Mouse (Mus musculus) forebrain, embryonic 14.5 days (tissue): ENCODE data around the gene Gm13696. TPM values are rescaled to one million over a fixed set of nuclear protein-coding genes. Genes with fewer than 3 reads are reported as not detected.
"Not testable (repeated sequence)": the region's sequence is repeated elsewhere in the genome, so short reads cannot be mapped to it uniquely, and the experiment has no call there.

Experiments
- ATAC-seq: fragments of 200-750 bp; cut with Nextera tagmentation; 2 replicates; pipeline ENCODE4 v1.8.0; 2017; ENCODE audit warnings: mild to moderate bottlenecking, moderate library complexity
- DNase-seq: peaks from one replicate; pipeline ENCODE4 v3.0.0-alpha.2; 2015; ENCODE audit warnings: low spot score
- H3K27ac ChIP-seq: fragments of 300-500 bp; sonication (generic); 2 replicates; pipeline ENCODE4 v1.5.1; 2014; ENCODE audit warnings: low read depth, mild to moderate bottlenecking, control low read depth, low read length, moderate library complexity
- H3K27me3 ChIP-seq: fragments of 300-500 bp; sonication (generic); replicated peaks from 2 replicates; pipeline ENCODE4 v1.6.1; 2014; ENCODE audit warnings: low read length, control low read depth, mixed read lengths; ENCODE audit not compliant: control insufficient read depth, insufficient read depth
- H3K36me3 ChIP-seq: fragments of 300-500 bp; sonication (generic); 2 replicates; pipeline ENCODE4 v1.6.1; 2014; ENCODE audit warnings: low read length, control low read depth; ENCODE audit not compliant: control insufficient read depth, insufficient read depth
- H3K4me1 ChIP-seq: fragments of 300-500 bp; sonication (generic); 2 replicates; pipeline ENCODE4 v1.6.1; 2014; ENCODE audit warnings: antibody characterized with exemption, low read length, control low read depth; ENCODE audit not compliant: control insufficient read depth, insufficient read depth
- H3K4me2 ChIP-seq: fragments of 300-500 bp; sonication (generic); 2 replicates; pipeline ENCODE4 v1.6.1; 2014; ENCODE audit warnings: mild to moderate bottlenecking, control low read depth, low read length
- H3K4me3 ChIP-seq: fragments of 300-500 bp; sonication (generic); 2 replicates; pipeline ENCODE4 v1.5.1; 2014; ENCODE audit warnings: low read depth, low read length, control low read depth
- H3K9ac ChIP-seq: fragments of 300-500 bp; sonication (generic); 2 replicates; pipeline ENCODE4 v1.6.1; 2014; ENCODE audit warnings: mild to moderate bottlenecking, low read length, control low read depth, moderate library complexity
- H3K9me3 ChIP-seq: fragments of 300-500 bp; sonication (generic); replicated peaks from 2 replicates; pipeline ENCODE4 v1.6.1; 2016; ENCODE audit warnings: low read length, control low read depth, mixed read lengths; ENCODE audit not compliant: control insufficient read depth
- WGBS: fragments of 180-500 bp; shearing (Covaris S2); extraction: QIAGEN DNeasy Blood & Tissue Kit; methylation state at CpG from one replicate; pipeline ENCODE4 v1.1.7; 2014; 5-methylcytosine and 5-hydroxymethylcytosine counted together
- polyA plus RNA-seq: library from polyadenylated mRNA; unstranded; fragments of >200 nt; fragmentation: Nextera tagmentation; extraction: Ambion mirVana; gene quantifications from 2 replicates; pipeline ENCODE4 v1.2.1, GENCODE M21; 2014

The Gm13696 gene
- polyA plus RNA-seq, 1 experiment from 2014 or later: not detected

GRCm38 (mm10) chr2:83984443-83984842, 11.5 kb downstream of the Gm13696 start, which contains the start of gene Gm13697:
Gene Gm13697 (plus strand): TSS chr2:83984743.
- H3K27ac ChIP-seq, ATAC-seq, H3K27me3 ChIP-seq: not testable (repeated sequence)

GRCm38 (mm10) chr2:83990253-83990652, 17.3 kb downstream of the Gm13696 start, which contains the start of gene Gm13691:
Gene Gm13691 (plus strand): TSS chr2:83990553.
- H3K27me3 ChIP-seq, ATAC-seq, H3K36me3 ChIP-seq, H3K9ac ChIP-seq, H3K9me3 ChIP-seq, H3K4me3 ChIP-seq, H3K27ac ChIP-seq, H3K4me1 ChIP-seq, DNase-seq, H3K4me2 ChIP-seq: not testable (repeated sequence)
- no CpG with 5 or more reads among the region's 6 CpGs for whole genome bisulfite sequencing

More at GRCm38 (mm10) chr2:83984443-83984842, 11.5 kb downstream of the Gm13696 start, which contains the start of gene Gm13697:
- not testable (repeated sequence) for H3K9me3 ChIP-seq, H3K36me3 ChIP-seq, H3K4me1 ChIP-seq, DNase-seq, H3K9ac ChIP-seq, H3K4me2 ChIP-seq, H3K4me3 ChIP-seq
- no CpG with 5 or more reads among the region's 6 CpGs for WGBS

- not testable (repeated sequence) for H3K36me3 ChIP-seq, ATAC-seq, H3K27ac ChIP-seq, H3K4me2 ChIP-seq, H3K27me3 ChIP-seq, H3K4me1 ChIP-seq, H3K9me3 ChIP-seq, H3K4me3 ChIP-seq, DNase-seq, H3K9ac ChIP-seq
- 81% methylated on average over 6 of the region's 9 CpGs for WGBS
Measured at GRCm38 (mm10) chr2:83993639-83994255, 20.8 kb downstream of the Gm13696 start.

- WGBS: no CpG with 5 or more reads among the region's 3 CpGs
- H3K27ac ChIP-seq, H3K4me1 ChIP-seq, H3K4me3 ChIP-seq, H3K9me3 ChIP-seq, H3K4me2 ChIP-seq, H3K36me3 ChIP-seq, H3K27me3 ChIP-seq, DNase-seq, ATAC-seq, H3K9ac ChIP-seq: not testable (repeated sequence)
Measured at GRCm38 (mm10) chr2:83994526-83994925, 21.6 kb downstream of the Gm13696 start.

- Histone ChIP-seq H3K27ac (no peak overlapping the region), H3K4me1 (no peaks in the 10 kb centered on the region), H3K9ac (no peak overlapping the region), H3K4me2 (no peak overlapping the region), H3K36me3 (no peaks in the 10 kb centered on the region), H3K27me3 (no peaks in the 10 kb centered on the region), H3K4me3 (no peak overlapping the region), H3K9me3 (no peaks in the 10 kb centered on the region)
- DNase-seq (peak; percentile 51), ATAC-seq (0 out of 2 replicates have a peak, but pooled peaks have one; percentile 40)
- WGBS: 53% methylated on average over 1 of the region's 1 CpGs
Measured at GRCm38 (mm10) chr2:84008913-84009312, 36.0 kb downstream of the Gm13696 start.

- Histone ChIP-seq H3K9me3 (no peaks in the 10 kb centered on the region), H3K4me1 (no peaks in the 10 kb centered on the region), H3K9ac (no peak overlapping the region), H3K27ac (no peak overlapping the region), H3K4me3 (no peak overlapping the region), H3K4me2 (no peak overlapping the region), H3K36me3 (no peaks in the 10 kb centered on the region), H3K27me3 (no peaks in the 10 kb centered on the region)
- DNase-seq (no peak), ATAC-seq (no peak)
- WGBS: 93% methylated on average over 3 of the region's 3 CpGs
Measured at GRCm38 (mm10) chr2:84009818-84010217, 36.9 kb downstream of the Gm13696 start.

- no peaks in the 10 kb centered on the region for H3K27me3 ChIP-seq
- H3K4me3 ChIP-seq: no peak overlapping the region
- WGBS: 80% methylated on average over 6 of the region's 6 CpGs
- no peaks in the 10 kb centered on the region for H3K9me3 ChIP-seq
- H3K4me1 ChIP-seq: no peaks in the 10 kb centered on the region
- DNase-seq: no peak
- no peak overlapping the region for H3K9ac ChIP-seq
- H3K4me2 ChIP-seq: no peak overlapping the region
- no peaks in the 10 kb centered on the region for H3K36me3 ChIP-seq
- no peak overlapping the region for H3K27ac ChIP-seq
- ATAC-seq: no peak
Measured at GRCm38 (mm10) chr2:84014572-84014971, 41.6 kb downstream of the Gm13696 start.

GRCm38 (mm10) chr2:84016291-84016690, 43.4 kb downstream of the Gm13696 start:
- H3K27ac ChIP-seq, H3K36me3 ChIP-seq, H3K4me3 ChIP-seq, H3K27me3 ChIP-seq, ATAC-seq, H3K9me3 ChIP-seq, H3K9ac ChIP-seq, H3K4me2 ChIP-seq, H3K4me1 ChIP-seq, DNase-seq: not testable (repeated sequence)
- WGBS: 88% methylated on average over 4 of the region's 5 CpGs

GRCm38 (mm10) chr2:84018330-84018729, 45.4 kb downstream of the Gm13696 start:
- Histone ChIP-seq H3K4me3 (no peak overlapping the region), H3K9me3 (no peaks in the 10 kb centered on the region), H3K4me2 (no peak overlapping the region), H3K4me1 (no peaks in the 10 kb centered on the region), H3K36me3 (no peaks in the 10 kb centered on the region), H3K27ac (no peak overlapping the region), H3K27me3 (no peaks in the 10 kb centered on the region), H3K9ac (no peak overlapping the region)
- no peak for DNase-seq
- 71% methylated on average over 3 of the region's 3 CpGs for WGBS
- ATAC-seq: no peak
